Mouse (Mus musculus) lung, postnatal 0 days (tissue): Measurements from ENCODE around the gene Slc35g2.

Experiments used
- CTCF ChIP-seq: IDR thresholded peaks from 2 replicates; pipeline ENCODE4 v1.5.1; 2016; ENCODE audit warnings: antibody characterized with exemption, mild to moderate bottlenecking
- EP300 ChIP-seq: IDR thresholded peaks from 2 replicates; pipeline ENCODE4 v1.6.1; 2016; ENCODE audit warnings: antibody characterized with exemption, mild to moderate bottlenecking, control low read depth

DNA sequence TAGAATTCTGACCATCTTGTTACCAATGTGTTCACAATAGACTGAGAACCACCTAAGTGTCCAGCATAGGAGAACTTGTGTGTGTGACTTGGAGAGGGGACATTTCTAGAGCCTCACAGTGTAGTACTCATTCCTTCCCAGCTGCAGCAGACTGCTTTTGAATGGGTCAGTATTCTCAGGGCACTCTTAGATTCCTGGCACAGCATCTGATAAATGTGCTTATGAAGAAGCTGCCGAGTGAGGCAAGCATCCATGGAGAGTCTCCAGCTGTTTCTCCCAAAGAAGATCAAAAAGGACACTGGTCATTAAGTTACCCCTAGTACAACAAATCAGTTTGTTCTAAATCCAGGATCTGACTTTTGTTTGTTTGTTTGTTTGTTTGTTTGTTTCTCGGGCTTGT lies 2.4 kb upstream of the Slc35g2 start:
- TF ChIP-seq CTCF = peak; percentile 27
- TF ChIP-seq EP300 = no peak
